Mouse (Mus musculus): ENCODE results near the gene Gys1. TPM values are rescaled to one million over a fixed set of nuclear protein-coding genes. Genes with fewer than 3 reads are reported as not detected.

The Gys1 gene
- total RNA-seq, 4 experiments from 2014 or later = 14.7 to 16.4 (median 15.1) TPM

- no peak for DNase-seq (ENCODE audit: low spot score in 2 of 2)
Observed at GRCm38 (mm10) chr7:45413864-45414739, 20.5 kb upstream of the Gys1 start.

DNA sequence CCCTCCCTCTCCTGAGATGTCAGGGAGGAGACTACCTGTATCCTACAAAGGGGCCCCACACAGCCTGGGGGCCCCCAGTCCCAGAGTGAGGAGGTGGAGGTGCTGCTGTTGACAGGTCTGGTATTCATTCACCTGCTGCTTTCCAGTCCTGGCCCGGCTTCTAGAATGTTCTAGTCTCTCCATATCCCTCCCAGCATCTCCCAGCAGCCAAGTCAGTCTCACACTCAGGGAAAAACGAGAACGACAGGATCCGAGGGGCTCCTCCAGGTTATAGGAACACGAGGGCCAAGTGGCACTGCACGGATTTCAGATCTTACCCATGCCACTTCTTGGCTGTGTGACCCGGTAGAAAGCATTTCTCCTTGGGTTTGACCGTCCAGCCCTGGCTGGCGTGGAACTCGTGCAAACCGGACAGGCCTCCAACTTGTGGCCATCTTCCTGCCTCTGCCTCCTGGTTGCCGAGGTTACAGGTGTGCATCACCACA lies 19.9 kb upstream of the Gys1 start:
- no peak for DNase-seq (ENCODE audit: low spot score in 2 of 2)

DNA sequence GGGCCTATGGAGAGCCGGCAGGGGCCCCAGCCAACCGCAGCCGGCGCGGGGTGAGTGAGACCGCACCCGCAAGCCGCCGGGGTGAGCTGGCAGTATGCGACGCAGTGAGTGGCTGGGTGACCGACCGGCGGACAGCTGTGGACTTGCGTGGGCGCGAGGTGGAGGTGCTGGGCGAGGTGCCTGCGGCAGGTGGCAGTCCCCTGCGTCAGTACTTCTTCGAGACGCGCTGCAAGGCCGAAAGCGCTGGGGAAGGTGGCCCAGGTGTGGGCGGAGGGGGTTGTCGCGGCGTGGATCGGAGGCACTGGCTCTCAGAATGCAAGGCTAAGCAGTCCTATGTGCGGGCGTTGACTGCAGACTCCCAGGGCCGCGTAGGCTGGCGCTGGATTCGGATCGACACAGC lies 19.0 kb upstream of the Gys1 start:
- DNase-seq (ENCODE audit: low spot score in 2 of 2) = no peak

GRCm38 (mm10) chr7:45417962-45418492 lies 16.6 kb upstream of the Gys1 start:
- no peak for DNase-seq (ENCODE audit: low spot score in 2 of 2)

- no peak for DNase-seq (ENCODE audit: low spot score in 2 of 2)
Observed at GRCm38 (mm10) chr7:45419859-45420614, 14.6 kb upstream of the Gys1 start.

GRCm38 (mm10) chr7:45420615-45420919 lies 14.1 kb upstream of the Gys1 start, which contains the start of gene Lhb:
TSS of gene Lhb (plus strand) at chr7:45420820.
- no peak for DNase-seq (ENCODE audit: low spot score in 2 of 2)

- no peak for DNase-seq (ENCODE audit: low spot score in 2 of 2)
Observed at GRCm38 (mm10) chr7:45421194-45421593, 13.4 kb upstream of the Gys1 start.

DNA sequence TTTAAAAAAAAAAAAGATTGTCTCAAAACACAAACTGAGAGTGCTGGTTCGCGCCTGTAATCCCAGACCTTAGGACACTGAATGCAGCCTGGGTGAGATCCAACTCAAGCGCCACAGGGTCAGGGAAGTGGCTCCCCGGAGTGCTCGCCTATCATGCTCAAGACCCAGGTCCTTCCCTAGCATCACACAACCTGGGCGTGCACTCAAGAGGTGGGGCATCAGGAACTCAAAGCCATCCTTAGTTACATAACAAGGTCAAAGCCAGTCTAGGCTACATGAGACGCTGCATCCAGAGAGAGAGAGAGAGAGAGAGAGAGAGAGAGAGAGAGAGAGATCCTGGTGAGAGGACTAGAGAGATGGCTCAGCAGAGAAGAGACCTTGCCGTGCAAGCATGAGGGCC lies 8.1 kb upstream of the Gys1 start:
- DNase-seq (ENCODE audit: low spot score in 2 of 2) = no peak

- no peak for DNase-seq (ENCODE audit: low spot score in 2 of 2)
Observed at GRCm38 (mm10) chr7:45433835-45434202, 825 bp upstream of the Gys1 start.

DNA sequence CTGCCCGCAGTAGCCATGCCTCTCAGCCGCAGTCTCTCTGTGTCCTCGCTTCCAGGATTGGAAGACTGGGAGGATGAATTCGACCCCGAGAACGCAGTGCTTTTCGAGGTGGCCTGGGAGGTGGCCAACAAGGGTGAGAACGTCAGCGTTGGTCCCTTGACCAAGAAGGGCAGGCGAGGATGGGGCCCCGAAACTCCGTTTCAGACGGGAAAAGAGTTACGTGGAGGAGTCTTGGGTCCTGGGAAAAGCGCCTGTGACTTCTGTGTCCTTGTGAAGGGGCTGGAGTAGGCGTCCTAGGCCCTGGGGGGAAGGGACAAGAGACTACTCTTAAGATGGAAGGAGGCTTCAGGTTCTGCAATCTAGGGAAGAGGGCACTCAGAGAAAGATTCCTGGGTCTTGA lies 394 bp downstream of the Gys1 start:
- DNase-seq (ENCODE audit: low spot score in 2 of 2) = no peak

GRCm38 (mm10) chr7:45436444-45436843 lies 1.8 kb downstream of the Gys1 start:
- no peak for DNase-seq (ENCODE audit: low spot score in 2 of 2)

- DNase-seq (ENCODE audit: low spot score in 2 of 2) = no peak
Observed at GRCm38 (mm10) chr7:45437046-45437445, 2.4 kb downstream of the Gys1 start.

GRCm38 (mm10) chr7:45437521-45438276 lies 3.1 kb downstream of the Gys1 start, which contains the start of gene Ruvbl2:
TSS of gene Ruvbl2 (minus strand) at chr7:45438096.
- DNase-seq (ENCODE audit: low spot score in 2 of 2) = no peak

DNA sequence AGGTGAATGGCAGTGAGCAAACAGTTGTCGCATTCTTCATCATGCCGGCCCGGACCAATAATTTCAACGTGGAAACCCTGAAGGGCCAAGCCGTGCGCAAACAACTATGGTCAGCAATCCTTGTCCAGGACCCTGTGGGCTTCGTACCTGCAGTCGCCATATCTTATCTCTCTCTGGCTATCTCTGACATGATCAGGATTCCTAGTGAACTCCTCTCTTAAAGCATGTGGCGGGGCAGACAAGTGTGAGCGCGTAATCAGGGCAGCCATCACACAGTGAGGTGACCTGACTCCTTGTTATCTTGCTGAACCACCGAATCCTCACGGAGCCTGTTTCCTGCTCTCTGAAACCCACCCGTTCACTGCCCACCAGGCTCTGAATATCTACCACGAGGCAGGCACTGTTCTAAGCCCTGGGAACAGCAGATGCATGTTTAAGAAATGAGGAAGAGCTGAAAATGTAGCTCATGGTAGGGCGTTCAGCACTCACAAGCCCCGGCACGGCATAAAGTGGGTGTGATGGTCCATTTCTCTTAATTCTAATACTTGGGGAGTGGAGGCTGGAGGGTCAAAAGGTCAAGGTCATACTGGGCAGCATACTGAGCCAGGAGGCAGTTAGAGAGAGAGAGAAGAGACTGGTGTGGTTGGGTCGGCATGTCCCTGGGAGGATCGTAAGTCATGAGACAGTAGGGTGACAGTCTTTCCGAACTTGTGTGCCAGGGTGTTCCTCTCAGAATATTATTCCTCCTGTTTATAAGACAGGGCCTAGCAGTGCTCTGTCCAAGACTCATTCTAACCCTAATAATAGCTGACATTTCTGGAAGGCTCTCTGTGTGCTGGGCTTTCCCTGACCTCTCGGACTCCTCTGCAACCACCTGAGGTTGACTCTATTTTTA lies 9.1 kb downstream of the Gys1 start:
- DNase-seq (ENCODE audit: low spot score in 2 of 2) = no peak

GRCm38 (mm10) chr7:45446589-45446988 lies 11.9 kb downstream of the Gys1 start:
- DNase-seq (ENCODE audit: low spot score in 2 of 2) = no peak

DNA sequence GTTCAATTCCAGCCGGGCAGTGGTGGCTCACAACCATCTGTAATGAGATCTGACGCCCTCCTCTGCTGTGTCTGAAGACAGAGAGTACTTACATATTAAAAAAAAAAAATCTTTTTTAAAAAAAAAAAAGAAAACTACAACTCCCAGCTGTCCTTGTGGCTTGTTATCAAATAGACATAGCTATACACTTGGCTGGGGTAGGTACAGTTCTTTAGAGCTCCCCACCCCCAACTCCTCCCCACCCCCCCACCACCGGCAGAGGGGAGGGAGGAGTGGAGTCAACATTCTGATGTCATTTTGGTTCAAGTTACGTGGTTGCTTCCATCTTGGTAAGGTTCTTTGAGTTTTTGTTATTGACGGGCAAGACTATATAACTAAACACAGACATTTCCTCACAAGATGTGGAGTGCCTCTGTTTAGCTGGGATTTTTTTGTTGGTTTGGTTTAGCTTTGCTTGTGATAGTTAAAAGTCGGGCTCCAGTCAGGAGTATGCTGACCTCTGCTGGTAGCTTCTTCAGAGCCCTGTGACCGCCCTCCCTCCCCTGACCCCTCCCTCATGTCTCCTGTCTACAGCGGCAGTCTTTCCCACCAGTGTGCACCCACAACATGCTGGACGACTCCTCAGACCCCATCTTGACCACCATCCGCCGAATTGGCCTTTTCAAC lies 12.8 kb downstream of the Gys1 start:
- no peak for DNase-seq (ENCODE audit: low spot score in 2 of 2)

DNA sequence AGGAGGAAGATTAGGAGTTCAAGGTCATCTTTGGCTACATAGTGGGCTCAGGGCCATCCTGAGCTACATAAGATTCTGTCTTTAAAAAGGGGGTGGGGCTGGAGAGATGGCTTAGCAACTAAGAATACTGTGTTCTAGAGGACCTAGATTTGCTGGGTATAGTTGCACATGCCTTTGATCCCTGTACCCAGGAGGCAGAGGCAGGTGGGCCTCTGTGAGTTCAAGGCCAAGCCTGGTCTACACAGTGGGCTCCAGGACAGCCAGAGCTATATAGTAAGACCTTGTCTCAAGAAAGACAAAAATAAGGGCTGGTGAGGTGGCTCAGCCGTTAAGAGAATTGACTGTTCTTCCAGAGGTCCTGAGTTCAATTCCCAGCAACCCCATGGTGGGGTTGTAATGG lies 15.3 kb downstream of the Gys1 start:
- DNase-seq (ENCODE audit: low spot score in 2 of 2) = no peak

DNA sequence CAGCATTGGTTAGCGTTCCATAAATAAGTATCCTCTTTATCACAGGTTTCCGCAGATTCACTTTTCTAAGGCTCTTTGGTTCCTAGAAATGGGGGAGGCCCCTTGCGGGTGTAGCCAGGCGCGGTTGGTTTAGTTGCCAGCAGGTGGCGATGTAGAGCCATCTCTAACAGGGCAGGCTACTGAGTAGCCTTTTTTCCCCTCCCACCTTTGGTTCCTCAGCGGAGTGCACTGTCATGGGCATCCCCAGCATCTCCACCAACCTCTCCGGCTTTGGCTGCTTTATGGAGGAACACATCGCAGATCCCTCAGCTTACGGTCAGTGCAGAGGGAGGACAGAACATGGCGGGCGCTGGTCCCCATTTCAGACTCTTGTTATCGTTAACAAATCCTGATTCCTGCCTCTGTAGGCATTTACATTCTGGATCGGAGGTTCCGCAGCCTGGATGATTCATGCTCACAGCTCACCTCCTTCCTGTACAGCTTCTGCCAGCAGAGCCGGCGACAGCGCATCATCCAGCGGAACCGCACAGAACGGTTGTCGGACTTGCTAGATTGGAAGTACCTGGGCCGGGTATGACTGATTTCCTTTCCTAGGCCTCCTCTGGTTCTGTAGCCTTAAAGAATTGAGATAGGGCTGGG lies 16.8 kb downstream of the Gys1 start:
- peak; percentile 72 to 81 for DNase-seq (ENCODE audit: low spot score in 2 of 2)

DNA sequence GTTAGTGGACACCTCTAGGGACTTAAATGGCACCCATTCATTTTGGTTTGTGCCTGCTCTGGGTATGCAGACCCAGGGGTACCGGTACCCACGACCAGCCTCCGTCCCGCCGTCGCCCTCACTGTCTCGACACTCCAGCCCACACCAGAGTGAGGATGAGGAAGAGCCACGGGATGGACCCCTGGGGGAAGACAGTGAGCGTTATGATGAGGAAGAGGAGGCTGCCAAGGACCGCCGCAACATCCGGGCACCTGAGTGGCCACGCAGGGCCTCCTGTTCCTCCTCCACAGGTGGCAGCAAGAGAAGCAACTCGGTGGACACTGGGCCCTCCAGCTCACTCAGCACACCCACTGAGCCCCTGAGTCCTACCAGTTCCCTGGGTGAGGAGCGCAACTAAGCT lies 20.3 kb downstream of the Gys1 start:
- no peak for DNase-seq (ENCODE audit: low spot score in 2 of 2)
